Mouse (Mus musculus) limb, embryonic 11.5 days (tissue): ENCODE data around the gene Nr1d1. TPM values are rescaled to one million over a fixed set of nuclear protein-coding genes. Genes with fewer than 3 reads are reported as not detected.

Experiments
- ATAC-seq: fragments of 200-750 bp; cut with Nextera tagmentation; 2 replicates; pipeline ENCODE4 v1.8.0; 2017; ENCODE audit warnings: low read depth; ENCODE audit not compliant: insufficient number of reproducible peaks, low FRiP score, low TSS enrichment
- DNase-seq: peaks from one replicate; pipeline ENCODE4 v3.0.0-alpha.2; 2015; ENCODE audit warnings: low spot score
- H3K27ac ChIP-seq: fragments of 300-500 bp; sonication (generic); replicated peaks from 2 replicates; pipeline ENCODE4 v1.5.1; 2014; ENCODE audit warnings: low read depth, mild to moderate bottlenecking, low read length
- H3K27me3 ChIP-seq: fragments of 300-500 bp; sonication (generic); 2 replicates; pipeline ENCODE4 v1.6.1; 2014; ENCODE audit warnings: mild to moderate bottlenecking, low read length, mixed read lengths; ENCODE audit not compliant: control insufficient read depth, insufficient read depth
- H3K36me3 ChIP-seq: fragments of 300-500 bp; sonication (generic); 2 replicates; pipeline ENCODE4 v1.6.1; 2014; ENCODE audit warnings: mild to moderate bottlenecking, low read length, moderate library complexity, mixed read lengths; ENCODE audit not compliant: control insufficient read depth, insufficient read depth
- H3K4me1 ChIP-seq: fragments of 300-500 bp; sonication (generic); 2 replicates; pipeline ENCODE4 v1.6.1; 2014; ENCODE audit warnings: low read length, mixed read lengths; ENCODE audit not compliant: control insufficient read depth, insufficient read depth
- H3K4me2 ChIP-seq: fragments of 300-500 bp; sonication (generic); 2 replicates; pipeline ENCODE4 v1.6.1; 2014; ENCODE audit warnings: low read depth, mild to moderate bottlenecking, moderate library complexity; ENCODE audit not compliant: severe bottlenecking
- H3K4me3 ChIP-seq: fragments of 300-500 bp; sonication (generic); 2 replicates; pipeline ENCODE4 v1.5.1; 2014; ENCODE audit warnings: low read depth, low read length
- H3K9ac ChIP-seq: fragments of 300-500 bp; sonication (generic); 2 replicates; pipeline ENCODE4 v1.6.1; 2014; ENCODE audit warnings: mild to moderate bottlenecking, low read length
- H3K9me3 ChIP-seq: fragments of 300-500 bp; sonication (generic); 2 replicates; pipeline ENCODE4 v1.6.1; 2016; ENCODE audit warnings: low read length; ENCODE audit not compliant: control insufficient read depth
- WGBS: fragments of 180-500 bp; shearing (Covaris S2); extraction: QIAGEN DNeasy Blood & Tissue Kit; methylation state at CpG from one replicate; pipeline ENCODE4 v1.1.7; 2014; 5-methylcytosine and 5-hydroxymethylcytosine counted together
- polyA plus RNA-seq: library from polyadenylated mRNA; unstranded; fragments of >200 nt; fragmentation: Nextera tagmentation; extraction: Ambion mirVana; gene quantifications from 2 replicates; pipeline ENCODE4 v1.2.1, GENCODE M21; 2014

Gene Nr1d1
- 1.0 and 1.1 TPM in 2 replicates for polyA plus RNA-seq

DNA sequence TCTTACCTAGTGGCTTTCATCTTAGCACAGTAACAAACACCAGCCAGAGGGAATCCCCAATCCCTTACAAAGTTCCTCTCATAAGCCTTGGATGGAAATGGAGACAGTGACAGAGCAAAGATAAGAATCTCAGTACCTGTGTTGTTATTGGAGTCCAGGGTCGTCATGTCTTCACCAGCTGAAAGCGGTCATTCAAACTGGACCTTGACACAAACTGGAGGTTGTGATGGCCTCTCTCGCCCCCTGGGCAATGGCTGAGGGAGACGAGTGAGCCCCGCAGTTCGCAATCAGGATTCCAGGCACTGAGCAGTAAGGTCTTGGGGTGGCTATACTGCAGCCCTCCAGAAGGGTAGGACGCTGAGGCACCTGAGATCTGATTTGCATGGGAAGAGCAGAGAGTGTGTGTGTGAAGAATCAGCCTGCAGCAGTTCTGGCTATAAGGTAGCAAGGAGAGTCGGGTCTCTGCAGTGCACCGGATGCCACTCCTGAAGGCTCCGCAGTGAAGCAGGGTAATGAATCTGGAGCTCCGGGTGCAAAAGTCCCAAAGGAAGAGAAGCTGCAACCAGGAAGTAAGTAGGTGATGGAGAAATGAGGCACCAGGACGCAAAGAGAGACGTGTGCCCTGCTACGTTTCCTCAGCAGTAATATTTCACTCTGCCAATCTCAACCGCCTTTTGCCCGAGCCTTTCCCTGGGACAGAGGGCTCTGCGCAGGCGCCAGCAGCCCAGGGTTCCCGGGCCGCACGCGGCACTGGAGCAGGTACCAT, at the start of gene Nr1d1:
TSS of gene Nr1d1 (minus strand) at position 752 of the 766 bp plus-strand sequence.
- Histone ChIP-seq H3K4me1 (peaks cover 31% of the 10 kb centered on the region), H3K4me2 (peak within 1 kb of the TSS; percentile 75), H3K27me3 (no peaks in the 10 kb centered on the region), H3K9ac (peak within 1 kb of the TSS; percentile 17; the same call in 1 of the 2 replicates), H3K36me3 (no peaks in the 10 kb centered on the region; the same call in 1 of the 2 replicates), H3K27ac (peak within 1 kb of the TSS; percentile 84), H3K9me3 (no peaks in the 10 kb centered on the region), H3K4me3 (peak within 1 kb of the TSS; percentile 28)
- DNase-seq = no peak
- WGBS = under 1% methylated on average over 22 of the region's 22 CpGs
- ATAC-seq = peak; percentile 65; the same call in 1 of the 2 replicates

GRCm38 (mm10) chr11:98820968-98821367, 45.8 kb upstream of the Nr1d1 start:
- 95% methylated on average over 5 of the region's 5 CpGs for WGBS
- Histone ChIP-seq H3K4me3 (no peak overlapping the region), H3K27ac (no peak overlapping the region), H3K36me3 (peaks cover 51% of the 10 kb centered on the region), H3K4me1 (no peaks in the 10 kb centered on the region), H3K9ac (no peak overlapping the region), H3K27me3 (no peaks in the 10 kb centered on the region), H3K9me3 (no peaks in the 10 kb centered on the region), H3K4me2 (no peak overlapping the region)
- ATAC-seq = no peak
- DNase-seq = no peak

GRCm38 (mm10) chr11:98816706-98817239, 41.6 kb upstream of the Nr1d1 start:
- ATAC-seq (no peak), DNase-seq (no peak)
- 93% methylated on average over 1 of the region's 1 CpGs for WGBS

DNA sequence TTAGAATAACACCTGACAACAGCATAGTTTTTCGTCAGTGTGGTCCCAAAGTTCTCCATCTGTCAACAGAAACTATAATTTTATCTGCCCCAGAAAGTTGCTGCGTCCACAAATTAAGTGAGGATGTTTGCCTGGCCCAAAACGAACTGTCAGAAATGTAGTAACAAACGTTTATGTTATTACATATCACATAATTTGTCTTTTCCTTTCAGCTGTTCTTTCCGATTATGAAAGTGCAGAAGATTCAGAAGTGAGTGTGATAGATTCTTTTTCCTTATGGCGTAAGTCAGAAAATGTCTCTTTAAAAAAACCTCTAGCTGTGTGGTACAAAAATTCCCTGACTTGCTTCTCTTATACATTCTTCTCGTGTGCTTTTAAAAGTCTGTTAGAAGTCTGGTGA, 35.6 kb upstream of the Nr1d1 start:
- H3K9ac ChIP-seq = no peak overlapping the region; the same call in 1 of the 2 replicates
- peak overlapping the region; percentile 85 for H3K4me3 ChIP-seq
- H3K4me2 ChIP-seq = peak overlapping the region; percentile 66
- WGBS = 60% methylated on average over 7 of the region's 7 CpGs
- H3K27me3 ChIP-seq = no peaks in the 10 kb centered on the region
- peaks cover 4% of the 10 kb centered on the region; the same call in 1 of the 2 replicates for H3K4me1 ChIP-seq
- no peak overlapping the region for H3K27ac ChIP-seq
- DNase-seq = no peak
- H3K9me3 ChIP-seq = no peaks in the 10 kb centered on the region
- peaks cover 12% of the 10 kb centered on the region for H3K36me3 ChIP-seq
- no peak for ATAC-seq

More at GRCm38 (mm10) chr11:98816706-98817239, 41.6 kb upstream of the Nr1d1 start:
- H3K36me3 ChIP-seq = peaks cover 38% of the 10 kb centered on the region
- no peak overlapping the region for H3K4me2 ChIP-seq
- no peak overlapping the region for H3K27ac ChIP-seq
- H3K27me3 ChIP-seq = no peaks in the 10 kb centered on the region
- H3K9me3 ChIP-seq = no peaks in the 10 kb centered on the region
- H3K4me3 ChIP-seq = no peak overlapping the region
- H3K9ac ChIP-seq = no peak overlapping the region
- no peaks in the 10 kb centered on the region for H3K4me1 ChIP-seq

DNA sequence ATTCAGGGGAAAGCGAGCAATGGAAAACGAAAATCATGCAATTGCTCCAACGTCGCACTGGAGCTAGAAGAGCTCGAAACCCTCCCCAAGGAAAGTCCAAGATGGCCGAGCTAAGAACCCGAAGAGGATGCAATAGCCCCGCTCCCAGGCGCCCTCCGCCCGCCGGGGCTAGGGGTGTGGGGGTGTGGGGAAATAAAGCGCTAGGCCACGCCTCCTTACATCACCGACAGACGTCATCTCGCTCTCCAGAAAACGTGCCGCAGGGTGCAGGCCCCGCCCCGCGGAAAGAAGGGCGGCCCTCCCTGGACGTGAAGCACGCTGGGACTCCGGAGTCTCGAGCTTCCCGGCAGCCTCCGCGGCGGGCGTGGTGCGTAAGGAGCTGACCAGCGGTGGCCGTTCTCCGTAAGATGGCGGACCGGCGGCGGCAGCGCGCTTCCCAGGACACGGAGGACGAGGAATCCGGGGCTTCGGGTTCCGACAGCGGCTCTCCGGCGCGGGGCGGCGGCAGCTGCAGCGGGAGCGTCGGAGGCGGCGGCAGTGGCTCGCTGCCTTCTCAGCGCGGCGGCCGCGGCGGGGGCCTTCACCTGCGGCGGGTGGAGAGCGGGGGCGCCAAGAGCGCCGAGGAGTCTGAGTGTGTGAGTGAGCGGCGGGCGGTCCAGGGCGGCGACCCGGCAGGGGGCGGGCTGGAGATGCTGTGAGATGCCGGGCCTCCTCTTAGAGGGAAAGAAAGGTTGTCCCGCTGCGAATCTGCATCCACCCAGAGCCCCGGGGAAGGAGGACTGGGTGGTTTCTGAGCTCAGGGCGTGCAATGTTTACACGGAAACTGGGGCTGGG, 34.5 kb upstream of the Nr1d1 start:
- WGBS = under 1% methylated on average over 83 of the region's 84 CpGs

DNA sequence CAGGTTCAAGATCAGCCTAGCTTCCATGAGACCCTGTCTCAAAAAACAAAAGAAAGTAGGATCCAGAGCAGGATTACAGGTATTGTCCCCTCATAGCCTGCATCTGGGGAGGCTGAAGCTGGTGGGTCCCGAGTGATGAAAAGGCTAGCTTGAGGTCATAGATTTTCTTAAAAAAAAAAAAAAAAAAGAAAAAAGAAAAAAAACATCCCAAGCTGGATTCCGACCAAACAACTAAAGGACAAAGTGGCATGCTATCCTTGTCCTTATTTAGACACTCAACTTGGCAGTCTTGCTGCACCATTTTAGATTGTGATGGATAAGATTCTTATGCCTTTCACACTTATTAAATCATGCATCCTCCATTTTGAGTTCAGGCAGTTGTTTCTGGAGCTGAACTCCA, 33.3 kb upstream of the Nr1d1 start:
- no peaks in the 10 kb centered on the region for H3K27me3 ChIP-seq
- H3K4me2 ChIP-seq = no peak overlapping the region
- DNase-seq (no peak), ATAC-seq (no peak)
- no peak overlapping the region for H3K9ac ChIP-seq
- H3K4me1 ChIP-seq = peaks cover 4% of the 10 kb centered on the region; the same call in 1 of the 2 replicates
- H3K27ac ChIP-seq = no peak overlapping the region
- peaks cover 27% of the 10 kb centered on the region for H3K36me3 ChIP-seq
- WGBS = 85% methylated on average over 2 of the region's 2 CpGs
- H3K4me3 ChIP-seq = no peak overlapping the region
- H3K9me3 ChIP-seq = no peaks in the 10 kb centered on the region

More for the DNA sequence above, 34.5 kb upstream of the Nr1d1 start:
- H3K4me2 ChIP-seq = peak overlapping the region; percentile 66
- H3K9me3 ChIP-seq = no peaks in the 10 kb centered on the region
- H3K4me1 ChIP-seq = peaks cover 4% of the 10 kb centered on the region; the same call in 1 of the 2 replicates
- no peaks in the 10 kb centered on the region for H3K27me3 ChIP-seq
- H3K27ac ChIP-seq = peak overlapping the region; percentile 89
- H3K36me3 ChIP-seq = peaks cover 16% of the 10 kb centered on the region
- DNase-seq (peak; percentile 99), ATAC-seq (peak; percentile 98)
- peak overlapping the region; percentile 85 for H3K4me3 ChIP-seq
- H3K9ac ChIP-seq = peak overlapping the region; percentile 86

- DNase-seq = no peak
- Histone ChIP-seq H3K36me3 (peaks cover 43% of the 10 kb centered on the region), H3K4me2 (no peak within 1 kb of the TSS), H3K27me3 (no peaks in the 10 kb centered on the region), H3K4me3 (no peak within 1 kb of the TSS), H3K27ac (no peak within 1 kb of the TSS), H3K9me3 (no peaks in the 10 kb centered on the region), H3K9ac (no peak within 1 kb of the TSS), H3K4me1 (no peaks in the 10 kb centered on the region)
- WGBS = 89% methylated on average over 5 of the region's 5 CpGs
- no peak for ATAC-seq
Measured at GRCm38 (mm10) chr11:98804605-98805004, 29.5 kb upstream of the Nr1d1 start, which contains the start of gene Casc3. TSS of gene Casc3 (plus strand) at chr11:98804905.

DNA sequence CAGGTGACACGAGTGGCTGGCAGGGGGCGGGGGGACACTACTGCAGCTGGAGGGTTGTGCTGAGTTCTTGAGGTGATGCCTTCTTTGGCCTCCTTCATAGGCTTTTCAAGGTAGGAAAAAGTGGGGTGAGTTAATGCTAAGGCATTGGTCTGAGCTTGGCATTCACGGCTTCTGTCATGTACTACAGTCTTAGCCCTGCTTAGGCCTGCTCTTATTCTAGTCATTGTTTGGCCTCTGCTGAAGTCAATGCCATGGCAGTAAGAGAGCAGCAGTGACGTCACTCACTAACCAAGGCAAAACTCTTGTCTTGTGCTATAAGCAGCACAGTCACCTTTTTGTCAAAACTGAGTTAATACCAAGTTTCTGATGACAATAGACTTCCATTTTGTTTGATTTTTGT, 22.8 kb upstream of the Nr1d1 start:
- 62% methylated on average over 4 of the region's 4 CpGs for WGBS
- peak overlapping the region; percentile 88 for H3K4me2 ChIP-seq
- H3K9ac ChIP-seq = peak overlapping the region; percentile 97; the same call in 1 of the 2 replicates
- H3K4me1 ChIP-seq = peaks cover 10% of the 10 kb centered on the region
- H3K27me3 ChIP-seq = no peaks in the 10 kb centered on the region
- no peak for DNase-seq
- H3K36me3 ChIP-seq = peaks cover 27% of the 10 kb centered on the region
- peak overlapping the region; percentile 100 for H3K4me3 ChIP-seq
- H3K9me3 ChIP-seq = no peaks in the 10 kb centered on the region
- H3K27ac ChIP-seq = no peak overlapping the region
- no peak for ATAC-seq
